Mouse (Mus musculus) lung, embryonic 16.5 days (tissue): ENCODE data around the gene Cntn2. TPM values are rescaled to one million over a fixed set of nuclear protein-coding genes. Genes with fewer than 3 reads are reported as not detected.

ENCODE experiments used
- polyA plus RNA-seq: library from polyadenylated mRNA; unstranded; fragments of >200 nt; fragmentation: Nextera tagmentation; extraction: Ambion mirVana; gene quantifications from 2 replicates; pipeline ENCODE4 v1.2.1, GENCODE M21; 2015

The Cntn2 gene
- polyA plus RNA-seq, 1 experiment from 2014 or later, result 0.09 TPM

Other genes with a start within 250 kb of the Cntn2 start
- 0.50 and 0.87 TPM in 2 replicates for gene Klhdc8a, start 244.6 kb downstream of the Cntn2 start, polyA plus RNA-seq
- 23.4 TPM in 2 replicates for gene Nuak2, start 227.1 kb downstream of the Cntn2 start, polyA plus RNA-seq
- 11.0 and 16.3 TPM in 2 replicates for gene Tmcc2, start 152.0 kb downstream of the Cntn2 start, polyA plus RNA-seq
- gene Dstyk, start 125.7 kb downstream of the Cntn2 start, polyA plus RNA-seq, result 15.5 and 16.6 TPM in 2 replicates
- gene Rbbp5, start 65.9 kb downstream of the Cntn2 start, polyA plus RNA-seq, result 45.6 and 46.8 TPM in 2 replicates
- gene Tmem81, start 37.0 kb downstream of the Cntn2 start, polyA plus RNA-seq, result 2.1 and 2.2 TPM in 2 replicates
- gene Nfasc, start 198.5 kb upstream of the Cntn2 start, polyA plus RNA-seq, result 0.18 TPM in 2 replicates